Mouse (Mus musculus): ENCODE data around the gene Stub1.

DNA sequence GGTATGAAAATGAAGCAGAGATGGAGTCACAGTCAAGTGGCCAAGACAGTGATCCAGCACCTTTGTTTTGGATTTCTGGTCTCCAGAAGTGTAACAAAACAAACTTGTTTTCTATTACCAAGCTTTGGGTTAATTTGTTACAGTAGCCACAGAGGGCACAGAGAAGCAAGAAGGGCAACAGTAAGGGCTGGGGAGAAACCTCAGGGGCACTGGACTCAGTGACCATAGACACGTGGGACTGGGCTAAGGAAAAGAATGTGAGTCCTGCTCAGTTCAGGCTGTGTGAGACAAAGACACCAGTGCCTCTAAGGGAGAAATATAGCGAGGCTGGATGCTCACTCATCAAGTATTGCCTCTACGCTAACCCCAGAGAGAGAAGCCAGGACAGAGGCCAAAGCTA lies 39.5 kb upstream of the Stub1 start:
- TF ChIP-seq CTCF (IDR thresholded peaks at IDR 0.05; ENCODE audit: control insufficient read depth, insufficient read depth, insufficient read length) (no peak), MAX (IDR thresholded peaks at IDR 0.05) (no peak), USF1 (IDR thresholded peaks at IDR 0.05; ENCODE audit: low read depth) (no peak), MYOD1 (IDR thresholded peaks at IDR 0.05; ENCODE audit: control insufficient read depth, insufficient read length, low read depth) (no peak), MYOG (IDR thresholded peaks at IDR 0.05; ENCODE audit: control insufficient read depth, extremely low read depth, insufficient read length) (no peak)
